Mouse (Mus musculus) heart, postnatal 10 days (tissue): ENCODE data around the gene Zfp385b. TPM values are rescaled to one million over a fixed set of nuclear protein-coding genes. Genes with fewer than 3 reads are reported as not detected.
A peak's percentile ranks its signal among the peaks of the same experiment; 100 is the strongest.

ENCODE experiments used
- DNase-seq, 2 experiments: peaks; one replicate each; pipeline ENCODE4 v3.0.0; 2021
- intact Hi-C: fragments of 180-260 bp; cut with DNase I; formaldehyde crosslinking; loops from one replicate; pipeline ENCODE4 v1.15.1; 2025
- total RNA-seq, 2 experiments: library from RNA; stranded (reverse); gene quantifications; 2 replicates each; pipeline ENCODE4 v1.2.3; 2021

The Zfp385b gene
- total RNA-seq, 2 experiments from 2014 or later, result 6.7 to 7.1 TPM

DNA sequence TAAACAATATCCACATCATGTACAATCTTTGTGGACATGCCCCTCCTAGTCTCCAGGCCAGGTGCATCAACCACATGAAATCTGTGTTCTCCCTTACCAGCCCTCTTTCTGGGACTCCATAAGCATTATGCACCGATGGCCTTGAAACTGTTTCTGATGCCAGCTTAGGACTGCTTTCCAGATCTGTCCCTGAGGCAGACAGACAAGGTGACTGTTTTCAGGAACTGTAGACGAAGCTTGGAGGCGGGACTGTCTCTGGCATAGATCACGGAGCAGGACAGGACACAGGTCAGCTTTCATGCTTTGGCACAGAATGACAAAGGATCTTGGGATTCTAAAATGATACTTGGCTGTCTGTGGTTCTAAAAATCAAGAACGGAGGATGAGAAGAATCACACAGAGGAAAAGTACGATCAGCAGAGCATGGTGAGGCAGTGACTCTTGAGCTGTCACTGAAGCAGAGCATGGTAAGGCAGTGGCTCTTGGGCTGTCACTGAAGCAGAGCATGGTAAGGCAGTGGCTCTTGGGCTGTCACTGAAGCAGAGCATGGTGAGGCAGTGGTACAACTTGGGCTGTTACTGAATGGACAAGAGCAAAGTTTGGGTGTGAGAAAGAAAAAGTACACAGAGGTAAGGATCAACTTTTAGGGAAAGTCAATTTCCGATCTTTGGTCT is 291.2 kb downstream of the Zfp385b start:
- intact Hi-C loops, result no loop called here
- DNase-seq, result no peak

- no peak for DNase-seq
- intact Hi-C loops, result no loop called here
These were observed 291.8 kb downstream of the Zfp385b start for GRCm38 (mm10) chr2:77527616-77528015.

DNA sequence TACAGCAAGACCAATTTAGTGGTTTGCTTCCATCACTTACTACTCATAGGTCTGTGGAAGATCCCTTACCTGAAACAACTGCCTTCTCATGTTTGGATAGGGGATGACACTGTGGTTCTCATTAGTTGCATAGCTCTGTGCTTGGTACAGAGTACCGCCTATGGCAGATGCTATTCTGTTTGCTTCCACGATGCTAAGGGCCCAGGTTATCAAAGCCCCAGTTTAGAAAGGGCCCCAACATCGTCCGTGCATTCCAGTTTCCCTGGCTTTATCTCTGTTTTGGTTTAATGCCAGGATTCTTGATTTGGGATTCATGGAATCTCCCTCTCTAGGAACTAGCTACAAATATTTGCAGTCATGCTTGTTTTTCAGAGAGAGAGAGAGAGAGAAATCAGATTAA is 292.6 kb downstream of the Zfp385b start:
- intact Hi-C loops, result no loop called here
- no peak for DNase-seq

DNA sequence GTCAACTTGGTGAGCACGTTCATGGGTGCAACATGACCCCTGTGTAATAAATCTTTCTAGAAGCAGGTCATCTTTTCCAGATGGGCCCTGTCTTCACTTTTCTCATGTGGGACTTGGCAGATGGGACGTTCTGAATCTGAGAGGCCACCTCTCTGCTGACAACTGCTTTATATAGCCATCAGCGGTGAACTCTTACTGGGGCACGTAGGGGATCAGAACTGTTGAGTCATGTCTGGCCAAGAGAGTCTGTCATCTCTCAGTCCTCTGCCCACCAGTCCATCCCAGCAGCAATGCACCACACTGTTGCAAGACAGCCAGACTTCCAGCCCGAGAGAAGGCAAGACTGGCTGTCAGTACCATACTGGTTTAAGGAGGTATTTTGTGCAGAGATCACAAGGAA is 293.1 kb downstream of the Zfp385b start:
- DNase-seq, result no peak
- intact Hi-C loops, result no loop called here

GRCm38 (mm10) chr2:77522223-77522622 is 297.2 kb downstream of the Zfp385b start:
- intact Hi-C loops, result no loop called here
- no peak for DNase-seq

DNA sequence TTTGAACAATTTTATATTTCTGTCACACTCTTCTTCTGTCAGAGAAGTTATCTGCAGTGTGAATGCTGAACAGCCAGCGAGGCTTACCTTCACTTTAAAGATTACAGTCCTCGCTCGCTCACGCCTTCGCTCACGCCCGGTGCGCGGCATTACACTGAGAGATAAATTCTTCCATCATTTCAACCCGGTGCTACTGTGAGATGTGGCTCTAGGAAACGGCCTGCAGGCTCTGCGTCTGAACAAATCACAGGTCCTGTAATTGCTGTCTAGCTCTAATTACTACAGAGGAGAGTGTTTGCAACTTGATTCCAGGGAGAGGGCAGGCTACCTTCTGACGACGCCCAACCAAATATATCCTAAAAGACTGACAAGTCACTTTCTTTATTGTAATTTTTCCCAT is 300.1 kb downstream of the Zfp385b start:
- intact Hi-C loops, result no loop called here
- peak in 1 of 2 experiments; percentile 24 for DNase-seq

GRCm38 (mm10) chr2:77518693-77519092 is 300.7 kb downstream of the Zfp385b start:
- peak in 1 of 2 experiments; percentile 20 for DNase-seq
- intact Hi-C loops, result no loop called here

DNA sequence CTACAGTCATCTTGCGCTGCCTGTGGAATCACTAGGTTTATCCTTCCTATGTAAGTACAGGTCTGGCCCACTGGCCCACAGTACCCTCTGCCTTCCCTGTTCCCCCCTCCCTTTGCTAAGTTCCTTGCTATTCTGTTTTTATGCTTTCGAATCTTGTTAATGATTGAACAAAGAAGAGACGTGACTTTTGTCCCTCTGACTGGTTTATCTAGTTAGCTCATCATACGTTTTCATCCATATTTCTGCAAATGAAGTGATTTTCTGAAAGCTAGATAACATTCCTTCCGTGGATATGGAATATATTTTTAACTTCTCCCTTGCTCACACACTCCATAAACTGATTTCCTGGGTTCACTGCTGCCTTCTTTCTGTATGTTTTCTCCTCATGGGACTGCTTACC is 302.8 kb downstream of the Zfp385b start:
- intact Hi-C loops, result no loop called here
- no peak for DNase-seq

GRCm38 (mm10) chr2:77515654-77516053 is 303.8 kb downstream of the Zfp385b start:
- DNase-seq, result no peak
- intact Hi-C loops, result no loop called here

DNA sequence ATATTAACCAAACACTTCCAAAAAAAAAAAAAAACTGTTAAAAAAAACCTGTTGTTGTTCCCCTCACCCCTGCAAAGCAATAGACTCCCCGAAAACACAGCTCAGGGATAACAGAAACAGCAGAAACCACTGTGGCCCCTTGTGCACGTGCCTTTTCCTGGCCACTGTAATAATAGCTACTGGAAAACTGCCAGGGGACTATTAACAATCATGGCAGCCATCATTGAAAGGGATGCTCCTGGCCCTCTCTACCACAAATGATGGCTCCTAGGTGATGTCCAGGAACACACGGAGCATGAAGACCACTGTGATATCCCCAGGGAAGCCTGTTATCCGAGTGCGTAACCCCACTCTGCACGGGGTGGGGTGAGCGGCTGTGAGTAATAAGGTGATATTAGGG is 304.4 kb downstream of the Zfp385b start:
- no peak for DNase-seq
- intact Hi-C loops, result no loop called here

DNA sequence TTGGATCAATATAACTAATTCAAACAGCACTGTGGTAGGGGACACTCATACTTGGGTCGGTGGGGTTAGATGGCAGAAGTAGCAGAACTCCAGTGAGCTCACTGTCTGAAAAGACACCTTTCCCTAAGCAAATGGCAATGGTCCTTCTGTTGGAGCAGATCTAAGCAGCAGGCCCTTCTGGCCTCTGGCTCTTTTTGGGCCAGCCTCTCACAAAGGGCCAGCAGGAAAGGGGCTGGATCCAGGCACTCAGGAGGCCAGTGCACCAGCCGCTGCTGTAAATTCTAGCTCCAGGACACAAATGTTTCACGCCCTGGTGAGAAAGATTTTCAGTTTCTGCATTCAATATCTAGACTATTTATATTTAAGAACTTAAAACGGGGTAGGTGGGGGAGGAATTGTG is 305.0 kb downstream of the Zfp385b start:
- DNase-seq, result no peak
- intact Hi-C loops, result no loop called here

- DNase-seq, result no peak
- intact Hi-C loops, result no loop called here
These were observed 310.7 kb downstream of the Zfp385b start for GRCm38 (mm10) chr2:77508731-77509130.

DNA sequence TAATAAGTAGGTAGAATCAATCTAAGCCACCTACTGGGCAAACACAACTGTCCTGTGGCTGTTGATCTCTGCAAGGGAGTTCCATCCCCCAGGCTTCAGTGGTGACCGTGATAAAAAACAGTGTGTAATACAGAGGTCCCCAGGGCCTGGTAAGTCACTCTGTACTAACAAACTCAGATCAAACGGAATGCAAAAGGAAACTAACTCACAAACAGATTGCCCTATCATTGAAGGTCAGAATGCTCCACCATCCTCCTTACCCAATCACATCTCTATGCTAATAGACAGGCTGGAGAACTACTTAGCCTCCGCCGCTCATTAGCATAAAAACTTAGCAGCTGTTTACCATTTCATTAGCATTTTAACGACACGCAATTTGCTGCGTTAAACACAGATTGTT is 313.1 kb downstream of the Zfp385b start:
- intact Hi-C loops, result no loop called here
- DNase-seq, result no peak

DNA sequence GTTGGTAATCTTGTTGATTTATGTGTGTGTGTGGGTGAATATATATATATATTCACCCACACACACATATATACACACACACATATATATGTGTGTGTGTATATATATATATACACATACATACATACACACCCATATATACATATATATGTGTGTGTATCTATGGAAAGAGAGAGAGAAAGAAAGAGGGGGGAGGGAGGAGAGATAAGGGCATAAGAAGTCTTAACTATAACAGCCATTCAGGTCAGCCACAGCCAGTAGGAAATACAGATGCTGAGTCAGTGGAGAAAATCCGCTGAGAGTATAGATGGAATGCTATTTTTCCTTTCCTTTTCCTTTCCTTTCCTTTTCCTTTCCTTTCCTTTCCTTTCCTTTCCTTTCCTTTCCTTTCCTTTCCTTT is 313.8 kb downstream of the Zfp385b start:
- intact Hi-C loops, result no loop called here
- DNase-seq, result no peak

DNA sequence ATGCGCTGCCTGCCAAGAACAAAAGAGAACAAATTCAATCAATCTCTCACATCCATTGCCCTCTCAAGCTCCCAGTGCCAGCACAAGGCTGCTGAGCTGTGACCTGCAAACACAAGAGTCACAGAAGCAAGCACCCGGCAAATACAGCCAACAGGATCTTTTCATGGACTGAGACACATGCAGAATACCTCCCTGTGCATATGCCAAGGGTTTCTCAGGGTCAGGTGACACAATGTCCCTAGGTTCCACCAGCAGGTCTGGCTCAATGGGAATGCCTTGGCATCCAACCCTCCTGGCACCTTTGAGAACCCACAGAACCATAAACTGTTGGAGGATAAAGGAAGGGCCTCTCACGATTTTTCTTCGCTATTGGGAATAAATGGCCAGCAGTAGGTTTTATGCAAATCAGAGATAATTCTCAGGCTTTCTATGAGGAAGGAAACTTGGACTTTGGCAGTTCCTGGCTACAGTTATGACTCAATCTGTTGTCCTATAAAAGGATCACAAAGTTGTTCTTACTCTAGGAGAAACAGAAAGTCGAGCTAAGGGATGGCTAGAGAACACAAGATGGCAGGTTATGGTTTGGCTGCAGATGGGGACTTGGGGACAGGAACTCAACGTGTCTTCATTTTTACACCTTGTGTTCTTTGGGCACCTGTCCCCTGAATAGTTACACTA is 315.6 kb downstream of the Zfp385b start:
- intact Hi-C loops, result no loop called here

DNA sequence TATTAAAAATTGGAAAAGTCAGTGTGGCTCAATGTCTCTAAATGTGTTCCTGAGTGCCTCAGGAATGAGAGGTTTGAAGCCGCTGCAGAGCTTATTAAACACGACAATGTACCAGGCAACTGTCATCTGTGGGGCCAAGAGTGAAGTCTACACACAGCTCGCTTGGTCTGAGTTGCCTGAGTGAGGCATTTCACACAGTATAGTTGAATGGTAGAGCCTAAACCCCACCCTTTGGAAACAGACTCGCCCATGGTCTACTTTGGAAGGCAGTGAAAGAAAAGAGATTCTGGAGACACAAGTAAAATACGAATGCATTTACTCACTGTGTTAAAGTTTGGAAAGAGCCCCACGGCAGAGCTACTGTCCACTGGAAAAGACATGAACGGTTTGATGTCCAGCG is 316.2 kb downstream of the Zfp385b start:
- DNase-seq, result no peak
- intact Hi-C loops, result no loop called here

More for the DNA sequence above, 315.6 kb downstream of the Zfp385b start:
- DNase-seq, result no peak

- intact Hi-C loops, result no loop called here
- DNase-seq, result no peak
These were observed 317.0 kb downstream of the Zfp385b start for GRCm38 (mm10) chr2:77502458-77502857.

DNA sequence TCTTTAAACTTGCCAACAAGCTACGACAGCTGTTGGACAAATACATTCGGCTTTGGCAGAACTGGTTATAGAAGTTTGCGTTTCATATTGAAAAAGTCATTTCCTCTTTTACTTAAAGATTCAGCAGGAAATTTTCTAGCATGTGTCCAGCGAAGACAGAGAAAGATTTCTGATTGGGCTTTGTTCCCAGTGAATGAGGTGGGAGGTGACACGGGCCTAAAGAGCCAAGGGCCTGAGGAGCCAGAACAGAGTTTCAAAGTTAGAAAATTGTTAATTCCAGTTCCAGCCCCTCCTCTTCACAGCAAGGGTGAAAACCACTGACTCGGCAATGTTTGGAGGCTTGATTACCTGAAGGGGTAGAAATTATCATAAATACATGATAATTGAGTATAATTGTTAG is 319.0 kb downstream of the Zfp385b start:
- DNase-seq, result no peak
- intact Hi-C loops, result no loop called here

DNA sequence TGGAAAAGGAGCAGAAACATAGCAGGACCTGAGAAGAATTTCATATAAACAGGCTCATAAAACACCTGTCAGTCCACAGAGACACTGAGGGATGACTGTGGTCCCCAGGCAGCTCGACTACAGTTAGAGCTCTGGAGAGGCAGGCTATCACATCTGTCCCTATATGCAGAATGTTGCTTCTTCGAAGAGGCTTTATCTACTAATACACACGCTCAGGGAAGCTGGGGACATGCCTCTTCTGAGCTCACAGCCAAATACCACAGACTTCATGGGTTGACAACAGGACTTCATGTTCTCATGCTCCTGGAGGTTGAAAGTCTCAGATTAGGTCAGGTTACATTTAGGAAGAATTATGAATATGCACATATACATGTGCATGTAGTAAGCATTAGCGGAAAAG is 321.1 kb downstream of the Zfp385b start:
- intact Hi-C loops, result no loop called here
- DNase-seq, result no peak

DNA sequence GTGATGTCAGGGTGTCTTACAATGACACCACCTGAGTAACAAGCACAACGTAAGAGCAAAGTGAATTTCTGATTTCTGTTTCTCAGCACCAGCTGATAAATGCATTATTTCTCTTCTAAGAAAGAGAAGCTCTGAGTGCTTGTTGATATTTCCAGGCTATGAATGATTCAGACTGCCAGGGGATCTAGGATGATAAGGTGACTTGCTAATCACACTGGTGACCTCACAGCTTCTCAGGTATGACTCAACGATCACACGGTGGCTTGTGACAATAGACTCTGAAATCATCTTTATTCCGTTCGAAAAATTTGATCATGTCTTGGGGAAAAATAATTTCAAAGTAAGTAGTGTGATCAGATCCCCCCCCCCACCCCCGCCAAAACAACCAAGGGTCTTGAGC is 321.5 kb downstream of the Zfp385b start:
- intact Hi-C loops, result no loop called here
- DNase-seq, result no peak

DNA sequence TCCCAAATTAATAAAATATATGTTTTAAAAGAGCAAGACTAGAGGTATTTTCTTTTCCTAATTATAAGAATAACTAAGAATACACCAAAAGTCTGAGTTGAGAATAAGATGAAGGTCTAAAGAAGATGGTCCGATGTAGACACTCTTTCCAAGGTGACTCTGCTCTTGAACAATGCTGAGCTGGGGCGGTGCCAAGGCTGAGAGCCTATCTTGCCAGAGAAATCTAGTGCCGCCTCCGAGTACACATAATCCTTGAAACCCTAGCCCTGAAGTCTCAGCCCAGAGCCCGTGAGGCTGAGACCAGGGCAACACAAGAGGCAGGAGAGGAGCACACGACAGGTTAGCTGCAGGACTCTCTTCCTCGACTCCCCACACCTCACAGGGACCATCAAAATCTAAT is 323.4 kb downstream of the Zfp385b start:
- no peak for DNase-seq
- intact Hi-C loops, result no loop called here

DNA sequence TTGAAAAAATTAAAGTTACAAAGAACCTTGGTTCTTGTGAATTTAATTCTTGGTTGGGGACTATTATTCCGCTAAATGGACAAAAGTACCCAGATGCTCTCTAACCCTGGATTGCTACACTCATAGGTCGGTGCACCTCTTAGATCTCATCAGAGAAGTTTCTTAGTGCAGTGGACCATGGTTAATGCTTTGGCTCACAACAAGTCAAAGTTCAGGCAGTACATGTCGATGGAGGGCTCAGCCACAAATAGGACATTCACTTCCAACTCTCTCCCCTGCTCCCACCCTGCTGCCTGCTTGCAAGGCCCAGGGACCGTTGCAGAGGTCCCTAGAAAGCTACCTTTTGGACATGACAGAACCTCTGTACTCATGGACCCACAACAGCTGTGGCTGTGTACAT is 324.1 kb downstream of the Zfp385b start:
- no peak for DNase-seq
- intact Hi-C loops, result no loop called here

DNA sequence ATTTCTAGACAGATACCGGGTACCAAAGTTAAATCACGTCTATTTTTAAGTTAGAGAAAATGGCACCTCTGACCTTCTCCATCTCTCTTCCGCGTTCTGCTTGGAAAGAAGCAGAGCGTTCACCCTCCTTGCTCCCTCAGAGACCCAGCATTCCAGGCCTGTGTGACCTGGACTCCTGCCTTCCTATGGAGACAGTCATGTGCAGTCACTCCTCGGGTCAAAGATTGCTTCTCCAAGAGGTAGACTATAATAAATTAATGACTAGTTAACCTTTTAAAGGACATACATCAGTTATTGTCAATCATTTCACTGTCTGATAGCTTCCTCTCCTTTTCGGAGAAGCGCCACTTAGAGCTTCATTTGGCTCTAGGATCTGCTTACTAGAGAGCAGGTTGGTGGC is 325.7 kb downstream of the Zfp385b start:
- no peak for DNase-seq
- intact Hi-C loops, result no loop called here
